Mouse (Mus musculus): ENCODE measurements around the gene Gca.
"Not testable (repeated sequence)": the region's sequence is repeated elsewhere in the genome, so short reads cannot be mapped to it uniquely, and the experiment has no call there.

Gene Gca

GRCm38 (mm10) chr2:62669848-62670247 is 5.8 kb downstream of the Gca start:
- no peak for DNase-seq (ENCODE audit: low spot score in 2 of 2)

GRCm38 (mm10) chr2:62670301-62670700 is 6.2 kb downstream of the Gca start:
- no peak for DNase-seq (ENCODE audit: low spot score in 2 of 2)

- no peak for DNase-seq (ENCODE audit: low spot score in 2 of 2)
Observed at GRCm38 (mm10) chr2:62670767-62671166, 6.7 kb downstream of the Gca start.

GRCm38 (mm10) chr2:62672788-62673187 is 8.7 kb downstream of the Gca start:
- no peak for DNase-seq (ENCODE audit: low spot score in 2 of 2)

GRCm38 (mm10) chr2:62681667-62682066 is 17.6 kb downstream of the Gca start:
- DNase-seq (ENCODE audit: low spot score in 2 of 2): no peak

- no peak for DNase-seq (ENCODE audit: low spot score in 2 of 2)
Observed at GRCm38 (mm10) chr2:62684989-62685595, 21.0 kb downstream of the Gca start.

GRCm38 (mm10) chr2:62685934-62686333 is 21.8 kb downstream of the Gca start:
- DNase-seq (ENCODE audit: low spot score in 2 of 2): no peak

GRCm38 (mm10) chr2:62706313-62706712 is 42.2 kb downstream of the Gca start:
- DNase-seq (ENCODE audit: low spot score in 2 of 2): no peak

- DNase-seq (ENCODE audit: low spot score in 2 of 2): no peak
Observed at GRCm38 (mm10) chr2:62709633-62710032, 45.5 kb downstream of the Gca start.

GRCm38 (mm10) chr2:62714362-62714761 is 50.3 kb downstream of the Gca start:
- not testable (repeated sequence) for DNase-seq (ENCODE audit: low spot score in 2 of 2)

GRCm38 (mm10) chr2:62715260-62715659 is 51.2 kb downstream of the Gca start:
- no peak for DNase-seq (ENCODE audit: low spot score in 2 of 2)

GRCm38 (mm10) chr2:62717270-62717669 is 53.2 kb downstream of the Gca start:
- no peak for DNase-seq (ENCODE audit: low spot score in 2 of 2)

GRCm38 (mm10) chr2:62718411-62718810 is 54.3 kb downstream of the Gca start:
- no peak for DNase-seq (ENCODE audit: low spot score in 2 of 2)

- no peak for DNase-seq (ENCODE audit: low spot score in 2 of 2)
Observed at GRCm38 (mm10) chr2:62725946-62726345, 61.9 kb downstream of the Gca start.

GRCm38 (mm10) chr2:62727732-62728131 is 63.6 kb downstream of the Gca start:
- no peak for DNase-seq (ENCODE audit: low spot score in 2 of 2)

GRCm38 (mm10) chr2:62730671-62731070 is 66.6 kb downstream of the Gca start:
- DNase-seq (ENCODE audit: low spot score in 2 of 2): no peak

GRCm38 (mm10) chr2:62743098-62743497 is 79.0 kb downstream of the Gca start:
- DNase-seq (ENCODE audit: low spot score in 2 of 2): no peak
